Mouse (Mus musculus) ES-Bruce4 (cell line): ENCODE measurements at regions not wholly inside any gene's neighbourhood (a gene's known extent, or its start where the extent isn't known, plus 50 kb on each side); places are given as distances from the start of the nearest gene placed in this dataset.

Source experiments
- CTCF ChIP-seq: IDR thresholded peaks from one replicate; pipeline ENCODE4 v1.8.1; 2011; ENCODE audit warnings: low read depth, low read length
- POLR2A ChIP-seq: IDR thresholded peaks from one replicate; pipeline ENCODE4 v1.8.1; 2011; ENCODE audit warnings: low read length; ENCODE audit not compliant: insufficient read depth

DNA sequence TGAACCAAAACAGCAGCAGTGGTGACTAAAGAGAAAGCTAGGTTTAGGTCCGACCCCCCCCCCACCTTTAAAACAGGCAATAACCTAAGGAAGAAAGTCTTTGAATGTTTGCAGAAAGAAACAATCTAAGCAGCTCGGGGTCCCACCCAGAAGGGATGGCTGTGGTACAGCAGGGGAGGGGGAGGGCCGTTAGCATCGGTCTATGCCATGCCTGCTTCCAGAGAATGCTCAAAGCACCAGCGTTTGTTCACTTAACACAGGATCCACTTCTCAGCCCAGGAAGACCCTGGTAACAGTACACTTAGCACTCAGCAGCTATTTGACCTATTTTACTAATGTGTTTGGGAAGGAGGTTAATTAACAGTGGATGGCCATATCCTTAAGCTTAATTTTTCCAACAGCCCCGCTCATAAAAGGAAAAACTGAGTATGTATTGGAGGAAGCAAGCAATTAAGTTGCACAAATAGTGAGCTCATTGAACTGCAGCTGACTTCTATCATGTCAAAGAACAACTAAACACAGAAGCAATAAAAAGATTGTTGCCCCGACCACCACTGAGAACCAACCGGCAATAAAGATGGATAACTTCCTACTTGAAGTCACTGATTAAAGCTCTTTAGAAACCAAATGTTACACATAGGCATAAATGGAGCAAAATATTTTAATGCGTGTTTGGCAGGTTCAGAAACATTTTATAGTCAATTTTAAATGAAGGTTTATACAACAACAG is 176.4 kb upstream of the Bmp4 start:
- no peak for TF ChIP-seq CTCF
- no peak for TF ChIP-seq POLR2A
